Mouse (Mus musculus) liver, embryonic 16.5 days (tissue): ENCODE measurements around the gene Washc4. TPM values are rescaled to one million over a fixed set of nuclear protein-coding genes. Genes with fewer than 3 reads are reported as not detected.

Source experiments
- ATAC-seq: fragments of 200-750 bp; cut with Nextera tagmentation; 2 replicates; pipeline ENCODE4 v1.8.0; 2017; ENCODE audit warnings: low read depth, mild to moderate bottlenecking, moderate number of reproducible peaks, moderate library complexity
- H3K27ac ChIP-seq: fragments of 300-500 bp; sonication (generic); 2 replicates; pipeline ENCODE4 v1.5.1; 2014; ENCODE audit warnings: mild to moderate bottlenecking, low read length
- H3K27me3 ChIP-seq: fragments of 300-500 bp; sonication (generic); 2 replicates; pipeline ENCODE4 v1.6.1; 2014; ENCODE audit warnings: low read depth, low read length, mixed read lengths; ENCODE audit not compliant: control insufficient read depth, insufficient read depth
- H3K36me3 ChIP-seq: fragments of 300-500 bp; sonication (generic); 2 replicates; pipeline ENCODE4 v1.6.1; 2014; ENCODE audit warnings: mild to moderate bottlenecking; ENCODE audit not compliant: control insufficient read depth, insufficient read depth
- H3K4me1 ChIP-seq: fragments of 300-500 bp; sonication (generic); 2 replicates; pipeline ENCODE4 v1.6.1; 2014; ENCODE audit warnings: low read depth, low read length, mixed read lengths; ENCODE audit not compliant: control insufficient read depth
- H3K4me2 ChIP-seq: fragments of 300-500 bp; sonication (generic); 2 replicates; pipeline ENCODE4 v1.6.1; 2014; ENCODE audit warnings: low read depth, low read length, mixed read lengths
- H3K4me3 ChIP-seq: fragments of 300-500 bp; sonication (generic); 2 replicates; pipeline ENCODE4 v1.5.1; 2014; ENCODE audit warnings: low read depth, mild to moderate bottlenecking, low read length
- H3K9ac ChIP-seq: fragments of 300-500 bp; sonication (generic); 2 replicates; pipeline ENCODE4 v1.6.1; 2014; ENCODE audit warnings: low read depth, low read length
- H3K9me3 ChIP-seq: fragments of 300-500 bp; sonication (generic); replicated peaks from 2 replicates; pipeline ENCODE4 v1.6.1; 2016; ENCODE audit warnings: low read length; ENCODE audit not compliant: control insufficient read depth
- WGBS: fragments of 180-500 bp; shearing (Covaris S2); extraction: QIAGEN DNeasy Blood & Tissue Kit; methylation state at CpG from one replicate; pipeline ENCODE4 v1.1.7; 2014; ENCODE audit not compliant: insufficient replicate concordance; 5-methylcytosine and 5-hydroxymethylcytosine counted together
- polyA plus RNA-seq: library from polyadenylated mRNA; unstranded; fragments of >200 nt; fragmentation: Nextera tagmentation; extraction: Ambion mirVana; gene quantifications from 2 replicates; pipeline ENCODE4 v1.2.1, GENCODE M21; 2015

Gene Washc4
- polyA plus RNA-seq, 1 experiment from 2014 or later = 9.2 TPM

DNA sequence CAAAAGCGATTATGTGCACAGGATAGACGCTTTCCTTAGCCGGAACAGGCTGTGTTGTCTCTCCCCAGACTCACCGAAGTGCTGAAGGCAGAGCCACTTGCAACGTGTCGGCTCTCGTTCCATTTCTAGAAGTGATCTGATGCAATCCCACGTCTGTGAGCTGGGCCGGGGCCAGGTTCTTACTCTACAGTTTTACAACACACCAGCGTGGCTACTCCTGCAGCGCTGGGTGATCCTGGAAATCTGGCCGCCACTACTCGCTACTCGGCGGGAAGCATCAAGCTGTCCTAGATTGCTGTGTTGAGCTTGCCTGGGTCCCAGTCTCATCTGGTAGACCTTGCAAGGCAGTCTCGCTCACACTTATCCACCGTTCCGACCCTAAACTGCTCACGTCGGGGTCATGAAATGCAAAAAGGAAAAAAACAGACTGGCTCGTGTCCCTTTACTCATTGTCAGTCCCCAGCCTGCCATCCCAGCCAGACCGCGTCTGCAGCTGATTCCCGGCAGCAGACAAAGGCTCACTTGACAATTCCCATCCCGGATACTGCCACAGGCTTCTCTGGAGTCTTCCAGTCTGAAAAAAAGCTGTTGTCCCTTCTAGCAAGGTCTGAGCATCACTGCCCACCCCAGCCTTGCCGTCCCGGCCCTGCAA, 10.2 kb upstream of the Washc4 start:
- no peak overlapping the region for H3K9ac ChIP-seq
- H3K36me3 ChIP-seq = no peaks in the 10 kb centered on the region
- no peaks in the 10 kb centered on the region for H3K9me3 ChIP-seq
- peak overlapping the region; percentile 71 for H3K4me2 ChIP-seq
- H3K27ac ChIP-seq = no peak overlapping the region
- ATAC-seq = peak; percentile 38; the same call in 1 of the 2 replicates
- no peaks in the 10 kb centered on the region for H3K4me1 ChIP-seq
- peak overlapping the region; percentile 47 for H3K4me3 ChIP-seq
- H3K27me3 ChIP-seq = peaks cover 25% of the 10 kb centered on the region
- WGBS = 5% methylated on average over 27 of the region's 27 CpGs

- H3K36me3 ChIP-seq = no peaks in the 10 kb centered on the region
- no peak within 1 kb of the TSS for H3K27ac ChIP-seq
- ATAC-seq = peak; percentile 89
- H3K9ac ChIP-seq = no peak within 1 kb of the TSS
- no peaks in the 10 kb centered on the region for H3K4me1 ChIP-seq
- H3K4me3 ChIP-seq = peak within 1 kb of the TSS; percentile 47
- H3K4me2 ChIP-seq = peak within 1 kb of the TSS; percentile 71
- H3K27me3 ChIP-seq = peaks cover 25% of the 10 kb centered on the region
- no peaks in the 10 kb centered on the region for H3K9me3 ChIP-seq
- WGBS = 1% methylated on average over 21 of the region's 21 CpGs
These were observed 9.7 kb upstream of the Washc4 start, which contains the start of gene Aldh1l2 for GRCm38 (mm10) chr10:83533910-83534283. Gene Aldh1l2 (minus strand): TSS chr10:83534140.

DNA sequence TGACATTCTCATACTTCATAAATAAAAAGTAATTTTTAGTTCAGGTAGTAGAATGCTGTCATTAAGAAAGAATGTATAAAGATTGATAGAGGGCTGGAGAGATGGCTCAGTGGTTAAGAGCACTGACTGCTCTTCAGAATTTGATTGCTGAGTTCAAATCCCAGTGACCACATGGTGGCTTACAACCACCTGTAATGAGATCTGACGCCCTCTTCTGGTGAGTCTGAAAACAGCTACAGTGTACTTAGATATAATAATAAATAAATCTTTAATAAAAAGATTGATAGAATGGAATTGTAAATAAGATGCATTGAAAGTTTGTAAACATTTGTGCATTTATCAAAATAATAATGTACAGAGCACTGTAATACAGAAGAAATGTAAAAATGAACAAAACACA, 7.1 kb upstream of the Washc4 start:
- Histone ChIP-seq H3K9ac (no peak overlapping the region), H3K27me3 (peaks cover 25% of the 10 kb centered on the region)
- ATAC-seq = no peak

DNA sequence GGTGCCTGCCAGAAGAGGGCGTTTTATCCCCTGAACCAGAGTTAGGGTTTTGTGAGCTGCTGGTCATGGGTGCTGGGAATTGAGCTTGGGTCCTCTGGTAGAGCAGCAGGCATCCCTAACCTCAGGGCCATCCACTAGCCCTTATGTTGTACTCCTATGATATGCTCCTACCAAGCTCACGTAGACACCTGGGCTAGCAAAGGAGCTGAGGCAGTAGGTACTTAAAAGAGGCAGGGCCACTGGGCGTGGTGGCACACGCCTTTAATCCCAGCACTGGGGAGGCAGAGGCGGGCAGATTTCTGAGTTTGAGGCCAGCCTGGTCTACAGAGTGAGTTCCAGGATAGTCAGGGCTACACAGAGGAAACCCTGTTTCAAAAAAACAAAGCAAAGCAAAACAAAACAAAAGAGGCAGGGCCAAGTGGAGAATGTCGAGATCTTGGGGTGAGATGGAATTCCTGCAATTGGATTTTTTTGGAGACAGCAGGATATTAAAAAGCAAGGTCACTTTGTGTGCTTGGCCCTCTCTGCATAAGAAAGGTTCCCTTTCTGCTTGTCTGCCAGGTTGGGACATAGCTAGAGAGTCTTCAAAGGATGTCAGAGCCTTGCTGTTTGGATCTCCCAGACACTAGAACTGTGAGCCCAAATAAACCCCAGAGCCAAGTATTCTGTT, 4.1 kb upstream of the Washc4 start:
- ATAC-seq = no peak
- H3K4me2 ChIP-seq = no peak overlapping the region
- no peaks in the 10 kb centered on the region for H3K9me3 ChIP-seq
- no peaks in the 10 kb centered on the region; the same call in 1 of the 2 replicates for H3K4me1 ChIP-seq
- peaks cover 3% of the 10 kb centered on the region; the same call in 1 of the 2 replicates for H3K27me3 ChIP-seq
- 56% methylated on average over 6 of the region's 6 CpGs for WGBS
- no peak overlapping the region for H3K4me3 ChIP-seq
- no peak overlapping the region for H3K27ac ChIP-seq
- no peaks in the 10 kb centered on the region for H3K36me3 ChIP-seq
- H3K9ac ChIP-seq = no peak overlapping the region

More for the DNA sequence above, 7.1 kb upstream of the Washc4 start:
- Histone ChIP-seq H3K36me3 (no peaks in the 10 kb centered on the region), H3K27ac (no peak overlapping the region), H3K9me3 (no peaks in the 10 kb centered on the region), H3K4me2 (no peak overlapping the region), H3K4me3 (no peak overlapping the region), H3K4me1 (no peaks in the 10 kb centered on the region)
- WGBS = 12% methylated on average over 1 of the region's 1 CpGs

DNA sequence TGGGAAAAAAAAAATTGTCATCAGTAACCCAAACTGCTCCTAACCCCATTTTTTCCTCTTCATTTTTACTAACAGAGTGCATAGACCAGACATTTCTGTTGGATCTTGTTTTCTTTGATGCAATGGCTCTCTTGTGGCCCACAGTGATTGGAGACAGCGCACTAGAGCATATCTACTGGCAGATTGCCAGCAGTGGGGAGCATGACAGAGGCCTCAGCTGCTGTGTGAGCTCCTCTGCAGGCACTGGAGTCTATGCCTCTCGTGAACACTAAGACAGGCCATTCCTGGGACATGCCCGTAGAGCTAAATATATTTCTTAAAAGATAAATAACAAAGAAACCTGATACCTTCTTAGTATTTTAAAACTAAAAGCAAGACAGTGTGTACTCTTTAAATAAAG, 3.5 kb upstream of the Washc4 start:
- H3K4me1 ChIP-seq = peaks cover 3% of the 10 kb centered on the region; the same call in 1 of the 2 replicates
- 40% methylated on average over 3 of the region's 3 CpGs for WGBS
- H3K36me3 ChIP-seq = no peaks in the 10 kb centered on the region
- no peak overlapping the region for H3K4me2 ChIP-seq
- H3K27ac ChIP-seq = no peak overlapping the region
- no peak for ATAC-seq
- no peaks in the 10 kb centered on the region for H3K27me3 ChIP-seq
- no peak overlapping the region for H3K4me3 ChIP-seq
- H3K9ac ChIP-seq = no peak overlapping the region
- H3K9me3 ChIP-seq = no peaks in the 10 kb centered on the region

DNA sequence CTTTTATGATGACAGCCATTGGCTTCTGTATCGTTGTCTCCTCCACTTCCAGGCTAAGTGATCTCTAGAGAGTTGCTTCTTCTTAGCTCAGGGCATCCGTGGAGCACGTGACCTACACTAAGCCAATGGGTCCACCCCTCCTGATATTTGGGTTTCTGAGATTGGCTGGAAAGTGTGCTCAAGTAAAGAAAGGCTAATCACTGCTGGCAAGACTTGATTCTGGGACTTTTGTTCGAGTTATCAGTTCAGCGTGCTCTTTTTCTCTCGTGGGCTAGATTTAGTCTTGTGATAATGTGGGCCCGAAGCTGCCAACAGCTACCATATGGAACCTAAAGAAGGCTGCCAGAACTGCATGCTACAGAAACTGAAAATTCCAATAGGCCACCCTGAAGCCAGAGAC, 1.3 kb upstream of the Washc4 start:
- Histone ChIP-seq H3K4me2 (no peak overlapping the region), H3K4me3 (no peak overlapping the region), H3K27me3 (no peaks in the 10 kb centered on the region), H3K27ac (no peak overlapping the region), H3K4me1 (peaks cover 4% of the 10 kb centered on the region; the same call in 1 of the 2 replicates), H3K9me3 (no peaks in the 10 kb centered on the region), H3K36me3 (no peaks in the 10 kb centered on the region), H3K9ac (no peak overlapping the region)
- no peak for ATAC-seq
- 61% methylated on average over 7 of the region's 7 CpGs for WGBS

- peak; percentile 82 for ATAC-seq
- Histone ChIP-seq H3K4me1 (peaks cover 4% of the 10 kb centered on the region; the same call in 1 of the 2 replicates), H3K9me3 (no peaks in the 10 kb centered on the region), H3K27me3 (no peaks in the 10 kb centered on the region), H3K4me2 (peak overlapping the region; percentile 81), H3K36me3 (peaks cover 2% of the 10 kb centered on the region; the same call in 1 of the 2 replicates), H3K27ac (peak overlapping the region; percentile 78), H3K4me3 (peak overlapping the region; percentile 88), H3K9ac (peak overlapping the region; percentile 90)
- WGBS = under 1% methylated on average over 33 of the region's 41 CpGs
These were observed 539 bp downstream of the Washc4 start for GRCm38 (mm10) chr10:83544103-83544479.

DNA sequence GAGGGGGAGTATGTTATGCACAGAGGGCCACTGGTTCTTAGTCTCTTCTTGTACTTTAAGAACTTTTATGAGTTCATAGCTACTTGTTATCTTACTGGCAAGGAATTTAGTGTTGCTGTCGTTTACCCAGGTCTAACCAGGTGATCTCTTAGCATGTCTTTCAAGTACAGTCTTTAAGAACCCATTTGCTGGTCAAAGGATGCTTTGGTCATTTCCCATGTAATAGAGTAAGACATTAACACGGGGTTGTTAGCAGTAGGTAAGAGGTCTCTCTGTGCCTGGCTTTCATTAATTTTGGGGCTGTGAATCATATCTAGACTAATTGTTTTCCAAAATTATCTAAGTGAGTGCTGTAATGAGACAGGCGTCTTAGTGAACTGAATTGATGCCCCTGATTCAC, 1.8 kb downstream of the Washc4 start:
- ATAC-seq = no peak
- Histone ChIP-seq H3K4me1 (peaks cover 4% of the 10 kb centered on the region; the same call in 1 of the 2 replicates), H3K36me3 (peaks cover 2% of the 10 kb centered on the region; the same call in 1 of the 2 replicates), H3K27me3 (no peaks in the 10 kb centered on the region), H3K27ac (no peak overlapping the region), H3K4me3 (no peak overlapping the region), H3K9ac (no peak overlapping the region), H3K4me2 (peak overlapping the region; percentile 81; the same call in 1 of the 2 replicates), H3K9me3 (no peaks in the 10 kb centered on the region)
- 53% methylated on average over 3 of the region's 3 CpGs for WGBS

DNA sequence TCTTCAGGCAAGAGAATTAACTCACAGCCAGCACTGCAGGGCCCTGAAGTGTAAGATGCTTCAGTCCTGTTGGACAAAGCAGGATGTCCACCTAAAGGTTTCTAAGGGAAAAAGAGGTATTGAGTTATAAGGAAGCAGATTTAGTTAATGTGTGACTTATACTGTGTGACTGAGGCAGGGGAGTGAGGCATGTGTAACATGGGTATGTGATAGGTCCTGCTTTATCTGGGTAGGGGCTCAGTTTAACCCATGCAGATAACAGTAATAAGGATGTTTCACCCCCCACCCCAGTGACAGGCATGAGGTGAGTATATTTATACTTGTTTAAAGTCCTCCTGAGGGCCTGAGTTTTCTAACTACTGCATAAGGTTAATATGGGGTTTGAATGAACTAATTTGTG, 19.5 kb downstream of the Washc4 start:
- Histone ChIP-seq H3K9me3 (no peaks in the 10 kb centered on the region), H3K4me3 (no peak overlapping the region), H3K9ac (no peak overlapping the region), H3K4me1 (no peaks in the 10 kb centered on the region), H3K27ac (no peak overlapping the region), H3K27me3 (no peaks in the 10 kb centered on the region), H3K4me2 (no peak overlapping the region), H3K36me3 (peaks cover 17% of the 10 kb centered on the region)
- no peak for ATAC-seq
